Mouse (Mus musculus): ENCODE data around the gene Stpg2.
A peak's percentile ranks its signal among the peaks of the same experiment; 100 is the strongest.
"Not testable (repeated sequence)": the region's sequence is repeated elsewhere in the genome, so short reads cannot be mapped to it uniquely, and the experiment has no call there.

The Stpg2 gene

GRCm38 (mm10) chr3:139205444-139205998 lies at the start of gene Stpg2:
Gene Stpg2 (plus strand): TSS chr3:139205694.
- DNase-seq (ENCODE audit: low spot score in 2 of 2), result peak; percentile 93 to 96

DNA sequence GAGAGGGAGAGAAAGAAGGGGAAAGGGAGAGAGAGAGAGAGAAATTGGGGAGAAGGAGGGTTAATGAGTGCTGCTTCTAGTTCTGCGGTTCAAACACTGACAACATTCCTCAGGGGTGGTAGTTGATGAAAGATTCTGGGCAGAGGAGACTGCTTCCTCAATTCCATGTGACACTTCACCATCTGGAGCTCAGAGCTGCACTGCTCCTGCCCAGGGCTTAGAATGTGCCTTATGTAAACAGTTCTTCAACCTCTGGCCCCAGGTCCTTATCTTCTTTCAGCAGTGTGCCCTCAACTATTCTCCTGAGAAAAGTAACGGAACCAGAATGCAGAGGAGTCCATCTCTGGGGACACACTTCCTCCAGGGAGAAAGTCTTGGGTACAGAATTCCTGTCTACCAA lies 43.3 kb upstream of the Stpg2 start:
- no peak for DNase-seq (ENCODE audit: low spot score in 2 of 2)

DNA sequence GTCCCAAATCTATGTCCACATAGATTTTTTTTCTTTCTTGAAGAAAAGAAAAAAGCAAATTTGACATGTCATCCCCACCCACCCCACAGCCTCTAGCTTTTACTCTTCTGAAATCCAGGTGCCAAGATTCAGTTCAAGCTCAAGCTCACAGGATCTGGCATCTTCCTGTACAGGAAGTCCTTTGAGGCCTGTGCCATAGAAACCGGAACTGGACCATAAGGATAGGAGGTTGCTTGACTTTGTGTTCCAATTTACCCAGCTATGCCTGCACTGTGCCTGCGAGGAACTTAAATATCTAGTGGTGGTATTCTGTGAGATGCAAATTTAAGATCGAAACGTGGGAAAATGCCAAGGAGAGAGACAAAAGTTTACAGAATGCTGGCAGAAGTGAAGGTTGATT lies 42.8 kb upstream of the Stpg2 start:
- no peak for DNase-seq (ENCODE audit: low spot score in 2 of 2)

DNA sequence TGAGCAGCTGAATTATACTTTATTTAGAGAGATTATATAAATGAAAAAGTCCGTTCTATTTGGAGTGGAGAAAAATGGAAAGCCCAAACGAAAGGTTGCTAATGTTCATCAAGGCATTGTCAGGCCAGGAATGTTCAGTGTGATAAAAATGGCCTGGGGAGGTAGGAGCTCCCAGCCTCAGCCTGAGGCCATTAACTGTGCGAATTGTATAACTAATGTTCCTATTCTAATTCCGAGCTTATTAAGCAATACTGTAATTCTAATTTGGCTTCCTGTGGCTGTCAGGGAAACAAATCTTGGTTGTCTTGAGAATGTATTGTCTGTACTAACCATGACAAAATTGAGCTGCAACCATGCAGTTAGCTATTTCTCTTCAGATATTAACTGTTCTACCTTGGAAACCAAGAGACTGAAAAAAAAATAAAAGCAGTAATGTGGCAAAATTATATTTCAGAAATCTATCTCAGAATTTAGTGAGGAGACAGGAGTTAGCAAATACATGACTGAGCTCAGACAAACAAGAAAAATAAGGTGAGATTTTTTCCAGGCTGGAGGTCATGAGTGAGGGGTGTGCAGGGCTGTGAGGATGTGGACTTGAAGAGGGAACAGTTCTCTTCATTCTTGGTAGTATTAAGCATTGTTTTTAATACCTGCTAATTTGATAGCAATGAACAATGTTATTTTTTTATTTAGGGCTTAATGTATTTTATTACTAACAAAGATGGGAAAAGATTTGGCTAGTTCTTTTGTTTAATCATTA lies 36.8 kb upstream of the Stpg2 start:
- DNase-seq (ENCODE audit: low spot score in 2 of 2), result no peak

DNA sequence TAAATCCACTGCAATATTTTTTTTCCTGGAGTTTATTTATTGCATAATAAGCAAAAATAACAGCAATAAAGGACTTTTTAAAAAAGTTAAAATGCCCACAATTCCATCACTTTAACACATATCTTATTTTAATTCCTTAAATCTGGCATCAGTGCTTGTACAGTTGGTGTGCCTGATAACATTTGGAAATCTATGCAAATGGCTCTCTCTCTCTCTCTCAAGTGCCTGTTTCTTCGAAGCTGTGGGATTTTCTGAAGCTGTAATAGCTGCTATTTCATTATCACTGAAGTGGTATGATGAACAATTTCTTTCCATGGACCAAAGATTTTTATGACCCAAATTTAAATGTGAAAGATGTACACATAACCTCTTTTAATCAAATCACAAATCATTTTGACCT lies 35.8 kb upstream of the Stpg2 start:
- no peak for DNase-seq (ENCODE audit: low spot score in 2 of 2)

- DNase-seq (ENCODE audit: low spot score in 2 of 2), result no peak
Measured at GRCm38 (mm10) chr3:139176936-139177335, 28.6 kb upstream of the Stpg2 start.

DNA sequence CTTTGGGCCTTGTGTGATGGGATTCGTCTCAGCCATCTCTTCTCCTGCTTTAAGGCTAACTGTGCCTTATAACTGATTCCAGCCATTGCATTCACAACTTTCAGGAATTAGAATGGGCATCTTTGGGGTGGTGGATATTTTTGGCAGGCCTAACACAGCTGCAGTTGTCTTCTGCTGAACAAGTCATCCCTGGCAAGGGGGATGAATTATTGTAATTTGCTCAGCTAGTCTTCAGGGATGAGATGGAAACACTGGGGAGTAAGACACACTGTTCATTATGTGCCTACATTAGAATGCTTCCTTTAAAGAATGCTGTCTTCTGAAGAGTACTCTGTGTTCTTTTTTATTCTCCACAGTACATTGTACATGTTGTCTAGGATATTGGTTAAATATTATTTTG lies 14.0 kb upstream of the Stpg2 start:
- no peak for DNase-seq (ENCODE audit: low spot score in 2 of 2)

DNA sequence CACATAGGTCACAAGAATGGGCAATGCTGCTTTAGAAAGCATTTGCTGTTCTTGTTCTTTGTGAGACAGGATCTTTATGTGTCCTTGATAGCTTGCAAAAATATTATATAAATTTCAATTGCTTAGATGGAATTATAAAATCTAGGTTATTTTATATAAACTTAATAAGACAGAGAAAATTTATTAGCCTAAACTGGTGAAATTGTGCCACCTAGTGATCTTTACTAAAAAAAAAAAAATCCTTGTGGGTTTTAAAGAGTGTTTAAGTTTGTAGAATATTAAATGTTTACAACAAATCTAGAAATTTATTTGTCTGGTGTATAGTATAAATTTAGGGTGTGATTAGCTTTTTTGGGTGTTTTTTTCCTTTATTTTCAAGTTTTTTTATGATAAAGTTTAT lies 11.6 kb upstream of the Stpg2 start:
- DNase-seq (ENCODE audit: low spot score in 2 of 2), result no peak

GRCm38 (mm10) chr3:139198412-139198811 lies 7.1 kb upstream of the Stpg2 start:
- DNase-seq (ENCODE audit: low spot score in 2 of 2), result no peak

GRCm38 (mm10) chr3:139200324-139200723 lies 5.2 kb upstream of the Stpg2 start:
- DNase-seq (ENCODE audit: low spot score in 2 of 2), result peak; percentile 34 to 46

- peak; percentile 7 to 17 for DNase-seq (ENCODE audit: low spot score in 2 of 2)
Measured at GRCm38 (mm10) chr3:139216945-139217344, 11.5 kb downstream of the Stpg2 start.

GRCm38 (mm10) chr3:139225123-139225522 lies 19.6 kb downstream of the Stpg2 start:
- DNase-seq (ENCODE audit: low spot score in 2 of 2), result no peak

- DNase-seq (ENCODE audit: low spot score in 2 of 2), result no peak
Measured at GRCm38 (mm10) chr3:139226811-139227210, 21.3 kb downstream of the Stpg2 start.

- no peak for DNase-seq (ENCODE audit: low spot score in 2 of 2)
Measured at GRCm38 (mm10) chr3:139245219-139245618, 39.7 kb downstream of the Stpg2 start.

- no peak for DNase-seq (ENCODE audit: low spot score in 2 of 2)
Measured at GRCm38 (mm10) chr3:139246508-139246907, 41.0 kb downstream of the Stpg2 start.

GRCm38 (mm10) chr3:139262359-139262758 lies 56.9 kb downstream of the Stpg2 start:
- not testable (repeated sequence) for DNase-seq (ENCODE audit: low spot score in 2 of 2)

DNA sequence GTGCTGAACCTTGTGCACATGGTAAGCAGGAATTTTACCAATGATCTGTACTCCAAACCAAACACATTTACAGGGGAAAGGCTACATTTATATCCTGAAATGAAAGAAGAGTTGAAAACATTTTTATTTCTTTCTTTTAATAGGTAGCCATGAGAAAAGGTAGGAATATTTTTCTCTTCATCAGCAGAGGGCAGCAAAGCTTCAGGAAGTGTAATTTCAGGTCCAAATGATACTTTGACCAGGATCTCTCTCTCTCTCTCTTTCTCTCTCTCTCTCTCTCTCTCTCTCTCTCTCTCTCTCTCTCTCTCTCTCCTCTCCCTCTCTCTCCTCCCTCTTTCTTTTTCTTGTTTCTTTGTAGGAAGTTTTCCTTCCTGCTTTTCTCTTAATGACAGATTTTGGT lies 92.4 kb downstream of the Stpg2 start:
- peak in 1 of 2 experiments; percentile 28 for DNase-seq (ENCODE audit: low spot score in 2 of 2)

DNA sequence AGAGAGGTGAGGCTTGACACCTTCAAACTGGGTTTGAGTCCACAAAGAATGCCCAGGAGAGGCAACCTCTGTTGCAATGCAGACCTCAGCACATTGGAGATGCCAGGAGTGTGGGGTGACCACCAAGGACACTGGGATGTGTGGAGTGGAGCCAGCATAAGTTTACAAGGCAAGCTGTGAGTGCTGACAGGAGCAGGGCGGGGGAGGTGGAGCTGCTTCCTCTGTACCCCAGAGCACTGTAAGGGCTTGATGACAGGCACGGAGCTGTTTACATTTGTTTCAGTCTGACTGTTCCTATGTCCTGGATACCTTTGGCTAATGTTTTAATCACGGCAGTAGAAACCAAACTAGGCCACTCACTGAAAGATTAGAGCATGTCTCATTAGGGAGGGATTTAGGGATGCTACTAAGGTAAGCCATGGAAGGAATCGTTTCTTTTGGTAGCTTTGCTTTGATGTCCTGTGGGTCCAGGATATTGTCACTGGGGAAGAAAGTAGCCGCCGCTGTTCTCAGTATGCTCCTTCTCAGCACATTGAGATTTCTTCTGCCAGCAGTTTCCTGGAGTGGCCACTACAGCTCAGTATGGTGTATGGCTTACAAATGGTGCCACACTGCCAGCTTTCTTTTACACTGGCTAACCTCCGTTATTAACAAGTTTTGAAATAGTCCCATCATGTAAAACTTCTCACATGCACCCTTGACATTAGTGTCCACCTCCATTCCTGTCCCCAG lies 102.8 kb downstream of the Stpg2 start:
- DNase-seq (ENCODE audit: low spot score in 2 of 2), result no peak

DNA sequence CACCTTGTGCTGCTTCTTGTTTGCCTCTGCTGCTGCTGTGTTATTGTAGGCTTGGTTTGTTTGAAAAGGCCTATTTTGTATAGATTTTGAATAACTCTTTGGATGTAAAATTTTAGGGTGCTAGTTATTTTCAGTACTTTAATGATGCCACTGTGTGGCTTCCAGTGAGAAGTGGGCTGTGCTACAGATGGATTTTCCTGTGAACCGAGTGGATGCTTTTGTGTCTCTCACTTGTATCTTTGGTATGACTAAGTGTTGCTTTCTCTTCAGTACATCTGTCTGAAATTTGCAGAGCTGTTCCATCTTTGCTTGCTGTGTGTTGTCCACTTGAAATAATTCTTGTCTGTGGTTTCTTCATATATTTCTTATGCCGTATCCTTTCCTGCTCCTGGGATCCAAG lies 106.2 kb downstream of the Stpg2 start:
- DNase-seq (ENCODE audit: low spot score in 2 of 2), result peak; percentile 50 to 52

- no peak for DNase-seq (ENCODE audit: low spot score in 2 of 2)
Measured at GRCm38 (mm10) chr3:139380494-139380893, 175.0 kb downstream of the Stpg2 start.

DNA sequence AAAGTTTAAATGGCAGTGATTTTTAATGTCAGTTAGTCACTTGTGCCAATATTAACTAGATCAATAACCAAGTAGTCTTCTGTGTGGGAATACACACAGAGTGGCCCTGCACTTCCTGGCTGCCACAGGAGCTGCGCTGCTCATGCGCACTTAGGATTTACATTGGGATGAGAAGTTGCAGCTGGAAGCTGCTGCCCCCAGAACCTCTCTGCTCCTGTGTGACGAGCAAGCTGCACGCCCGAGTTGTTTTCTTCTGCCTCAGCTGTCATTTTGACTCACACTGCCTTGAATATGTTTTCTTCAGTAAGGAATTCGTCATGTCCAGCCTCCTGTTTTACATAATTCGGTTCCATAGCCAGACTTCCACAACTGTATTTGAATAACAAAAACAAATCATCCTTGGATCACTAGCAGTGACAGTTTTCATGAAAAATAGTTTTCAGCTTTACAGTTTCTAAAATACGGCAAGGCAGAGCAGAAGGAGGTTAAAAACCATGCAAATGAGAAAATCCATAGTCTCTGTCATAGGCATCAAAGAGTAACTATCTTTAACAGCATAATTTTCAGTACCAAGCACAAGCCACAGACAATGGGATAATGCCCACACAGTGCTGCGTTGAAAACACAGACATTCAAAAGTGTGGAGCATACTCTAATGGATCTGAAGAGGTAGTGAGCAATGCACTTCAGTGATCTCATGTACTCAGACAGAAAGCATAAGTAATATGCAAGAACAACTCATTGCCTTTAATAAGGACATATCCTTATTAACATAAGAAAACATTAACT lies 191.8 kb downstream of the Stpg2 start:
- peak; percentile 21 to 23 for DNase-seq (ENCODE audit: low spot score in 2 of 2)

DNA sequence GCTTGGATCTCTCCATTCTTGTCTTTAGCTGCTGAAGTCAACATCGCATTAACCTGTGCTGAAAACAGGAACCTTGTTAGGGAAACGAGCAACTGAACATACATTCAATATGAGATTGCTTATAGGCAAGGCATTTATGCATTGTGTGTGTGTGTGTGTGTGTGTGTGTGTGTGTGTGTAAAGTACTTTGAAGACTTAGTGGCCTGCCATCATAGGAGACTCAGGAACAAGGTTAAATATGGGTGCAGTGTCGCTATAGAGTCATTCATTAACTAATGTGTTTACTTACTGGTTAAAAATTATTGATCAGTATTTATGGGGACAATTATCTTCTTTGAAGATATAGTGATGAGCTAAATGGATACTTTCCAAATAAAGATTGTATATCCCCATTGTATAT lies 199.2 kb downstream of the Stpg2 start:
- DNase-seq (ENCODE audit: low spot score in 2 of 2), result no peak
